Mouse (Mus musculus): ENCODE data around the gene Uvrag. TPM values are rescaled to one million over a fixed set of nuclear protein-coding genes. Genes with fewer than 3 reads are reported as not detected.

Uvrag gene
- polyA plus RNA-seq, 1 experiment from 2014 or later = 14.8 TPM

DNA sequence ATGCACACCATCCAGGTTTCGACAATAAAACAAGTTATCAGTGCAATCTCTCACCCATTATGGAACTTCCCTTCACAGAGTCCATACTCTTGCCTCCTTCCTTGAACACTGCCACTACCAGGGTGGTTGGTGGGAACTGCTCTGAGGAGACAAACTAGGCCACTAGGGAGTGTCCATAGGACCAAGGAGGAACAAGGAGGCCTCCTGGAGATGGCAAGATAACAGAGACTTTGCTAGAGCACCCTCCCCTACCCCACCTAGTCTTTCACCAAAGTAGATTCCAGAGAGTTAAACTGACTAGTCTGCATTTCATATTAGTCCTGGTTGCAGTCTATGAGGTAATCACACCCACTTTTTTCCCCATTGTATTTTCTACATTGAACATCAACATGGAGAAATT is 39.2 kb upstream of the Uvrag start:
- ATAC-seq (ENCODE audit: insufficient read depth, low FRiP score) = no peak
- Histone ChIP-seq H3K36me3 (ENCODE audit: control insufficient read depth, insufficient read depth, low read length) (no peaks in the 10 kb centered on the region), H3K27ac (ENCODE audit: low read length) (no peak overlapping the region), H3K4me3 (replicated peaks; ENCODE audit: low read length) (no peak overlapping the region), H3K9ac (ENCODE audit: low read length) (no peak overlapping the region), H3K4me1 (ENCODE audit: control insufficient read depth, insufficient read depth, low read length) (peaks cover 14% of the 10 kb centered on the region), H3K27me3 (ENCODE audit: control insufficient read depth, insufficient read depth, low read length) (no peaks in the 10 kb centered on the region), H3K9me3 (replicated peaks; ENCODE audit: control insufficient read depth, low read length) (no peaks in the 10 kb centered on the region), H3K4me2 (ENCODE audit: low read depth, low read length) (peak overlapping the region; percentile 14; the same call in 1 of the 2 replicates)
- 96% methylated on average over 1 of the region's 1 CpGs for WGBS

DNA sequence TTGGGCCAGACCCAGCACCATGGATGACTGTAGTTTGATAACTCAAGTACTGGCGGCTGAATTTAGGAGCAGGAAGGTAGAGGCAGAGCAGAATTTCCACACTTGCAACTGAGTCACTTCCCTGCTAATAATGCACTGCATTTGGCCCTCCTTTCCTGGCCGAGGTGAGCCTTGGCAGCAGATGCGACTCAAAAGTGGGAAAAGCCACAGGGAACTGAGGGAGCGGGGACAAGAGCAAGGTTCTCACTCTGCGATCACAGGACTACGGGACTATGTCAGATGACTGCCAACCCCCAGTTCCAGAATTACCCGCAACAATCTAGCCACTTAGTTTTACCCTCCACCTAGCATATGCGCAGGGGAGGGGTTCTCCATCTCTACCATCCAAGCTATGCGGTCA is 38.3 kb upstream of the Uvrag start:
- ATAC-seq (ENCODE audit: insufficient read depth, low FRiP score) = no peak
- Histone ChIP-seq H3K4me1 (ENCODE audit: control insufficient read depth, insufficient read depth, low read length) (peaks cover 14% of the 10 kb centered on the region), H3K4me3 (replicated peaks; ENCODE audit: low read length) (no peak overlapping the region), H3K27me3 (ENCODE audit: control insufficient read depth, insufficient read depth, low read length) (no peaks in the 10 kb centered on the region), H3K27ac (ENCODE audit: low read length) (no peak overlapping the region), H3K9me3 (replicated peaks; ENCODE audit: control insufficient read depth, low read length) (no peaks in the 10 kb centered on the region), H3K9ac (ENCODE audit: low read length) (no peak overlapping the region), H3K36me3 (ENCODE audit: control insufficient read depth, insufficient read depth, low read length) (no peaks in the 10 kb centered on the region), H3K4me2 (ENCODE audit: low read depth, low read length) (no peak overlapping the region)
- 91% methylated on average over 9 of the region's 9 CpGs for WGBS

DNA sequence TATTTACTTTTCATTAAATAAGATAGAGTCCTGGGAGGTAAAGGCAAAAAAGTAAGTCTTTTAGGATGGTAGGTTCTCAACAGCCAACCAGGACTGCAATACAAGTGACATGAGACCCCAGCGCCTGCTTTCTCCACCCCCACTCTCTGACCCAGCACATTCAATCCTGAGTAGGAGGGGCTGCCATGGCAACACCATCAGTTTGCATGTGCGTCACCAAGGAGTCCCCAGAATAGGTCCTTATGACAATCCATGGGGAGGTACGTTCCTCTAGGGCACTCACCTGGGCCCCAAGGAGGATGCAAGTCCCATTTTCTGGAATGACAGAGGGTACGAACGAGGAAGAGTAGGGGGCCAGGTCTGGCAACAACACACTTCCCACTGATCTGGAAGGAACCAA is 36.4 kb upstream of the Uvrag start:
- WGBS = 87% methylated on average over 5 of the region's 5 CpGs
- H3K4me2 ChIP-seq (ENCODE audit: low read depth, low read length) = no peak overlapping the region
- no peaks in the 10 kb centered on the region for H3K9me3 ChIP-seq (replicated peaks; ENCODE audit: control insufficient read depth, low read length)
- no peaks in the 10 kb centered on the region for H3K36me3 ChIP-seq (ENCODE audit: control insufficient read depth, insufficient read depth, low read length)
- H3K27me3 ChIP-seq (ENCODE audit: control insufficient read depth, insufficient read depth, low read length) = no peaks in the 10 kb centered on the region
- no peak overlapping the region for H3K4me3 ChIP-seq (replicated peaks; ENCODE audit: low read length)
- ATAC-seq (ENCODE audit: insufficient read depth, low FRiP score) = no peak
- H3K9ac ChIP-seq (ENCODE audit: low read length) = no peak overlapping the region
- H3K4me1 ChIP-seq (ENCODE audit: control insufficient read depth, insufficient read depth, low read length) = peaks cover 14% of the 10 kb centered on the region
- no peak overlapping the region for H3K27ac ChIP-seq (ENCODE audit: low read length)

DNA sequence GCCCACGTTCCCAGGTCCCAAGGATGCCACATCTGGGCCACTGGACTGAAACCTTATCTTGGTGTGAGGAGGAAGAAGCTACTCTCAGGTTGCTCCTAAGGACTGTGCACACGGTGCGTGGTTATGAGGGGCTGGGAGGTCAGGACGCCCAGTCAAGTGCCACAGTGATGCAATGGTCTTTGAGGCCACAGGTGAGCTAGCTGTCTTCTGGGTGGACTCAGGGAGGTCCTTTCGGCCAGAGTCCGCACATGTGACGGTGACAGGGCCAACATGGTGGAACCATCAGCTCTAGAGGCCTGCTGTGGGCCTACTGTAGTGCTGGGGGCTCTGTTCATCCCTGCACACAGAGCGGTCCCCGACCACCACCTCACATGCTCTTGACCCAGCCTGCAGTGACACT is 34.7 kb upstream of the Uvrag start:
- no peaks in the 10 kb centered on the region for H3K27me3 ChIP-seq (ENCODE audit: control insufficient read depth, insufficient read depth, low read length)
- no peaks in the 10 kb centered on the region for H3K9me3 ChIP-seq (replicated peaks; ENCODE audit: control insufficient read depth, low read length)
- ATAC-seq (ENCODE audit: insufficient read depth, low FRiP score) = no peak
- H3K9ac ChIP-seq (ENCODE audit: low read length) = no peak overlapping the region
- no peak overlapping the region for H3K4me2 ChIP-seq (ENCODE audit: low read depth, low read length)
- H3K36me3 ChIP-seq (ENCODE audit: control insufficient read depth, insufficient read depth, low read length) = no peaks in the 10 kb centered on the region
- peaks cover 6% of the 10 kb centered on the region; the same call in 1 of the 2 replicates for H3K4me1 ChIP-seq (ENCODE audit: control insufficient read depth, insufficient read depth, low read length)
- 87% methylated on average over 9 of the region's 9 CpGs for WGBS
- no peak overlapping the region for H3K4me3 ChIP-seq (replicated peaks; ENCODE audit: low read length)
- H3K27ac ChIP-seq (ENCODE audit: low read length) = 0 out of 2 replicates have a peak overlapping the region, but pooled peaks have one; percentile 43

DNA sequence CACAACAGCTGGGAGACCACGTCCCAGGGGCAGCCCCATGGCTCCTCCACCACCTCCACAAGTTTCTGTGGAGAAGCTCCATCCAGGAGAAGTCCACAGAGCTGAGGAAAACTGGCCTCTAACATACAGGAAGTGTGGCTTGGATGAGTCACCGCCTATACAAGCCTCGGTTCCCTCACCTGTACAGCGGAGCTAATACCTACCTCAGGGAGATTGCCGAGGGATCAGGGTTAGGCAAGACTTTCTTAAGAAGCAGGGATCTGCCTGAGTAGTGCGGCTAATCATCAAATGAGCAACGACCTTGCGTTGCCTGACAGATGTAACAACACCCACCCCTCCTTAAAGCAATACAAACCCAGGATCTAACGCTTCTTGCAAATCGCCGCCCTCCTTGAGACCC is 34.2 kb upstream of the Uvrag start:
- H3K4me2 ChIP-seq (ENCODE audit: low read depth, low read length) = no peak overlapping the region
- no peaks in the 10 kb centered on the region for H3K36me3 ChIP-seq (ENCODE audit: control insufficient read depth, insufficient read depth, low read length)
- H3K27me3 ChIP-seq (ENCODE audit: control insufficient read depth, insufficient read depth, low read length) = no peaks in the 10 kb centered on the region
- no peak for ATAC-seq (ENCODE audit: insufficient read depth, low FRiP score)
- no peaks in the 10 kb centered on the region for H3K9me3 ChIP-seq (replicated peaks; ENCODE audit: control insufficient read depth, low read length)
- H3K4me3 ChIP-seq (replicated peaks; ENCODE audit: low read length) = no peak overlapping the region
- H3K4me1 ChIP-seq (ENCODE audit: control insufficient read depth, insufficient read depth, low read length) = peaks cover 6% of the 10 kb centered on the region; the same call in 1 of the 2 replicates
- WGBS = 68% methylated on average over 11 of the region's 11 CpGs
- H3K9ac ChIP-seq (ENCODE audit: low read length) = no peak overlapping the region
- H3K27ac ChIP-seq (ENCODE audit: low read length) = peak overlapping the region; percentile 58; the same call in 1 of the 2 replicates

DNA sequence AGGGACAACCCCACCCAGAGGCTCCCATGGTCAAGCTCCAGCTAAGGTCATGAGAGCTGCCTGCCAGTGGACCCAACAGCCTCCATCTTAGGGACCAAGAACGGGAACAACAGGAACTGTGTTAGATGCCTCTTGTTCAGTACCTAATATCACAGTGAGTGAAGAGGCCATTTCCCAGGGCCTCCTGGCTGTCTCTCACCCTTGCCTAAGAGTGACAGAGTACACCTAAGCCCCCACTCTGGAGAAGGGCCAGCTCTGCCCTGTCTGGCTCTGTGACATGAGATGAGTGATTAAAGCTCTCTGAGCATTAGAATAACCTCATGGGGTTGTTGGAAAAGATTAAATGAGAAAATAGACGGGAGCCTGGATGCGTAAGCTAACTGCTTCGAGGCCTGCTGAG is 33.1 kb upstream of the Uvrag start:
- H3K27ac ChIP-seq (ENCODE audit: low read length) = no peak overlapping the region

DNA sequence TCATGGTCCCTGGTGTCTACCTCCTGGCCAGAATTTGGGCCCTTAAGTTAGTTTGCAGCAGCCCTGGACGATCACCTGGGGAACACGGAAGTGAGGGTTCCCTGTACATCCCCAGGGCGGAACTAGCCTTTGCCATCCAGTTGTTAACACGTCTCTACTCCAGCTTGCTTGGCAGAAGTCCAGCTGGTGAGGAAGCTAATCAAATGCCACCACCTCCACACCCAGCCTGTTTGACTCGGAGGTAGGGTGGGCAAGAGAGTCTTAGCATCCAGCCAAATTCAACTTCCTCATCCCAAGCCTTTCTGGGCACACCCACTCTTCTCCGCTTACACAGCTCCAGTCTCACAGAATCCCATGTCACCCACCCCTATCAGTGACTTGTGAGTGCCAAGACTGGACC is 32.0 kb upstream of the Uvrag start:
- H3K4me3 ChIP-seq (replicated peaks; ENCODE audit: low read length) = no peak overlapping the region
- no peaks in the 10 kb centered on the region for H3K36me3 ChIP-seq (ENCODE audit: control insufficient read depth, insufficient read depth, low read length)
- no peak overlapping the region for H3K4me2 ChIP-seq (ENCODE audit: low read depth, low read length)
- H3K27ac ChIP-seq (ENCODE audit: low read length) = peak overlapping the region; percentile 28
- H3K4me1 ChIP-seq (ENCODE audit: control insufficient read depth, insufficient read depth, low read length) = peaks cover 10% of the 10 kb centered on the region; the same call in 1 of the 2 replicates
- no peaks in the 10 kb centered on the region for H3K27me3 ChIP-seq (ENCODE audit: control insufficient read depth, insufficient read depth, low read length)
- ATAC-seq (ENCODE audit: insufficient read depth, low FRiP score) = peak; percentile 28; the same call in 1 of the 2 replicates
- no peak overlapping the region for H3K9ac ChIP-seq (ENCODE audit: low read length)
- 67% methylated on average over 6 of the region's 6 CpGs for WGBS
- H3K9me3 ChIP-seq (replicated peaks; ENCODE audit: control insufficient read depth, low read length) = no peaks in the 10 kb centered on the region

More for the DNA sequence above, 33.1 kb upstream of the Uvrag start:
- Histone ChIP-seq H3K9me3 (replicated peaks; ENCODE audit: control insufficient read depth, low read length) (no peaks in the 10 kb centered on the region), H3K9ac (ENCODE audit: low read length) (no peak overlapping the region), H3K4me3 (replicated peaks; ENCODE audit: low read length) (no peak overlapping the region), H3K27me3 (ENCODE audit: control insufficient read depth, insufficient read depth, low read length) (no peaks in the 10 kb centered on the region), H3K4me1 (ENCODE audit: control insufficient read depth, insufficient read depth, low read length) (peaks cover 10% of the 10 kb centered on the region; the same call in 1 of the 2 replicates), H3K36me3 (ENCODE audit: control insufficient read depth, insufficient read depth, low read length) (no peaks in the 10 kb centered on the region), H3K4me2 (ENCODE audit: low read depth, low read length) (no peak overlapping the region)
- 81% methylated on average over 4 of the region's 4 CpGs for WGBS
- ATAC-seq (ENCODE audit: insufficient read depth, low FRiP score) = no peak

DNA sequence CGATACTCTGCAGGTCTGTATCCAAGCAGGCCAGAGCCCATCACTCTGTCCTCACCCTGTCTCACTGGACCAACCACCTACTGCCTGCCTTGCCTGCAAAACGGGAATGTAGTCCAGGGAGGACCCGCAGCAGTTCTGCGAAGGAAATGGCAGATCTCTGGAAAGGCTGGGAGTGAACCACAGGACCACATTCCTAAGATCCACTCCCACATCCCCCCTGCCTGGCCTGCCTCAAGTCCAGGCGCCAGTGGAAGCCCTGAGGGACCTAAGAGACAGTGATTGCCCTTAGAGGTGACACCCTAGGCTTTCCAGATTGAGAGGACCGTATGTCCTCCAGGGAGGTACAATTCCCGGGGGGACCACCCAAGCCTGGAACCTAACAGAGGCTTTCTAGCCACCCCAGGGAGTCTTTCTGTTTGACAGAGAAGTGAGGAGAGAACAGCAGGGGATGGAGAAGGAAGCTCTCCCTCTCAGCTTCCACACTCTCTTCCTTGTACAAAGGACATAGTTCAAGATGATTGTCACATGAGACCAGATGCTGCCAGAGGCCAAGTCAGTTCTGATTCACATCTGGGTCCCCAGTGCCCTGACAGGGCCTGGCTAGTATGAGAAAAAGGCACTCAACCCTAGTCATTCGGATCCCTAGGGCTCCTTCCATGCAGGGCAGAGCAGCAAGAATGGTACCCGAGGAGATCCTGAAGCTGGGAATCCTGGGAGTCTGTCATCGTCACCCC is 31.0 kb upstream of the Uvrag start:
- H3K4me2 ChIP-seq (ENCODE audit: low read depth, low read length) = no peak overlapping the region
- H3K27me3 ChIP-seq (ENCODE audit: control insufficient read depth, insufficient read depth, low read length) = no peaks in the 10 kb centered on the region
- H3K4me1 ChIP-seq (ENCODE audit: control insufficient read depth, insufficient read depth, low read length) = peaks cover 10% of the 10 kb centered on the region; the same call in 1 of the 2 replicates
- H3K27ac ChIP-seq (ENCODE audit: low read length) = no peak overlapping the region
- 68% methylated on average over 10 of the region's 10 CpGs for WGBS
- H3K4me3 ChIP-seq (replicated peaks; ENCODE audit: low read length) = no peak overlapping the region
- H3K9ac ChIP-seq (ENCODE audit: low read length) = no peak overlapping the region
- no peaks in the 10 kb centered on the region for H3K9me3 ChIP-seq (replicated peaks; ENCODE audit: control insufficient read depth, low read length)
- ATAC-seq (ENCODE audit: insufficient read depth, low FRiP score) = no peak
- H3K36me3 ChIP-seq (ENCODE audit: control insufficient read depth, insufficient read depth, low read length) = no peaks in the 10 kb centered on the region

DNA sequence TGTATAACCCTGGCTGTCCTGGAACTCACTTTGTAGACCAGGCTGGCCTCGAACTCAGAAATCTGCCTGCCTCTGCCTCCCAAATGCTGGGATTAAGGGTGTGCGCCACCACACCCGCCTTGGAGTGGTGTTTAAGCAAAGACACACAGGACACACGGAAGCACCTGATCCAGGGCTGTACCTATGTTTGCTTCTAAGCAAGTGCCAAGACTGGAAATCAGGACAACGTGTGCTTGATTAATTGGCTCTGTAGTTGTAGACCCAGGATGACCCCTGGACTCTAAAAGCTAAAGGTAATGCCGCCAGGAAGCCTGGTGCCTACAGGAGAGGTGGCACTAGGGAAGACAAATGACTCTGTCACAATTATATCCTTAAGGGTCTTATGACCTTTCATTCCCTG is 29.6 kb upstream of the Uvrag start:
- 84% methylated on average over 6 of the region's 6 CpGs for WGBS

More for the DNA sequence above, 29.6 kb upstream of the Uvrag start:
- Histone ChIP-seq H3K27me3 (ENCODE audit: control insufficient read depth, insufficient read depth, low read length) (no peaks in the 10 kb centered on the region), H3K4me3 (replicated peaks; ENCODE audit: low read length) (no peak overlapping the region), H3K9me3 (replicated peaks; ENCODE audit: control insufficient read depth, low read length) (no peaks in the 10 kb centered on the region), H3K4me1 (ENCODE audit: control insufficient read depth, insufficient read depth, low read length) (peaks cover 10% of the 10 kb centered on the region; the same call in 1 of the 2 replicates), H3K27ac (ENCODE audit: low read length) (no peak overlapping the region), H3K36me3 (ENCODE audit: control insufficient read depth, insufficient read depth, low read length) (no peaks in the 10 kb centered on the region), H3K4me2 (ENCODE audit: low read depth, low read length) (no peak overlapping the region), H3K9ac (ENCODE audit: low read length) (no peak overlapping the region)
- no peak for ATAC-seq (ENCODE audit: insufficient read depth, low FRiP score)
